Mouse (Mus musculus): ENCODE data around the gene Prkce. TPM values are rescaled to one million over a fixed set of nuclear protein-coding genes. Genes with fewer than 3 reads are reported as not detected.

Gene Prkce
- total RNA-seq, 1 experiment from 2014 or later = 32.1 TPM

DNA sequence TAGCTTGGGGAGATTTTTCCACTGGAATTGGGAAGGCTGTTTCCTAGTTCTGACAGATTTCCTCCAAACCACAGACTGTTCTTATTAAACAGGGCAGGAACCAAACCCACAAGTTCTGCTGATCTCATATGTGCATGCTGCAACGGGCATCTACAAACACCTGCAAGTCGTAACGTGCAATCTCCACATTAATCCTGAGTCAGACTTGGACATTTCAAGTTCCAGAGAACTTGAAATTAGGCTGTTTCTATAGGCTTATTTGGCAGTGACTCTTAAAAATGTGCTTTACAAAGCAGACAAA lies 277.8 kb downstream of the Prkce start:
- no peak for ATAC-seq (ENCODE audit: extremely low read depth, insufficient number of reproducible peaks, low FRiP score, poor library complexity, severe bottlenecking)

GRCm38 (mm10) chr17:86445900-86446299 lies 278.3 kb downstream of the Prkce start:
- ATAC-seq (ENCODE audit: extremely low read depth, insufficient number of reproducible peaks, low FRiP score, poor library complexity, severe bottlenecking) = no peak

GRCm38 (mm10) chr17:86447101-86447598 lies 279.6 kb downstream of the Prkce start:
- peak; percentile 61 for ATAC-seq (ENCODE audit: extremely low read depth, insufficient number of reproducible peaks, low FRiP score, poor library complexity, severe bottlenecking)

- no peak for ATAC-seq (ENCODE audit: extremely low read depth, insufficient number of reproducible peaks, low FRiP score, poor library complexity, severe bottlenecking)
These were observed 285.3 kb downstream of the Prkce start for GRCm38 (mm10) chr17:86452934-86453333.

GRCm38 (mm10) chr17:86453673-86454350 lies 286.2 kb downstream of the Prkce start:
- no peak for ATAC-seq (ENCODE audit: extremely low read depth, insufficient number of reproducible peaks, low FRiP score, poor library complexity, severe bottlenecking)

- no peak for ATAC-seq (ENCODE audit: extremely low read depth, insufficient number of reproducible peaks, low FRiP score, poor library complexity, severe bottlenecking)
These were observed 286.7 kb downstream of the Prkce start for GRCm38 (mm10) chr17:86454351-86454706.

DNA sequence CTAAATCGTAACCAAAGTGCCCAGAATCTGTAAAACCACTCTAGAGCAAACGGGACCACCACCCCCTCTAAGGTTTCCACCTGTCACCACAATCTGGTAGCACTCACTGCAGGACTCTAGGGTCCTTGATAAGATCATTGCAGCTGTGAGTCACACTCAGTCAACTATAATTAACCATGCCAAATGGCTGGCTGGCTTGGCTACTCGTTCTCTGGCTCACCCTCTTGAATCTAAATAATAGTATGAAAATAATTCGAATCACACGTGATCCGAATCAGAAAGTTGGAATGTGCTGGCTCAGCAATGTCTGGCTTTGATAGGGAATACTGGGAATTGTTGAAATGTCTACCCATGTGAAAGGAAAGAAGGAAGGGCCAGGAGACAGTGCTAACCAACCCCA lies 288.9 kb downstream of the Prkce start:
- no peak for ATAC-seq (ENCODE audit: extremely low read depth, insufficient number of reproducible peaks, low FRiP score, poor library complexity, severe bottlenecking)

DNA sequence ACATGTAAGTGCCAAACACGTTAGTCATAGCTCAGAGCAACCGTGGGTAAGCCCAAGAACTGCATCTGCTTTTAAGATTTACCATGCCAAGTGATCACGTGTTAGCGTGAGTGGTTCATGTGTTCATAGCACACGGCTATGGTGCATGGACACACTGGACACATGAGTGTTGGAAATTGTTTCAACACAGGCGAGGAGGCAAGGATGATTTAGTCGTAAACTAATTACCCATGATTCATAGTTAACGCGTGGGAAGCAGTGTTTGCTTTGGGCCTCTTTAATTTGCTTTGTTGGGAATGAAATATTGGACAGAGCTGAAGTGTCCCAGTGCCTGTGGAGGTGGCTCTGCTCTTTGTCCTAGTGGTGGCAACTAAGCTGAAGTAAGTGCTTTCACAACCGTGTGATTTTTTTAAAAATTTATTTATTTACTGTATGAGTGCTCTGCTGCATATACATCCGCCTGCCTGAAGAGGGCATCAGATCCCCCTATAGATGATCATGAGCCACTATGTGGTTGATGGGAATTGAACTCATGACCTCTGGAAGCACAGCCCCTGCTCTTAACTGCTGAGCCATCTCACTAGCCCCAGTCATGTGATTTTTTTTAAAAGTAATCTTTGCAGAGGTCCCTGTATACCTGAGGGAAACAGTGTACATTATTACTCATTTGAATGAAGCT lies 290.9 kb downstream of the Prkce start:
- ATAC-seq (ENCODE audit: extremely low read depth, insufficient number of reproducible peaks, low FRiP score, poor library complexity, severe bottlenecking) = no peak

DNA sequence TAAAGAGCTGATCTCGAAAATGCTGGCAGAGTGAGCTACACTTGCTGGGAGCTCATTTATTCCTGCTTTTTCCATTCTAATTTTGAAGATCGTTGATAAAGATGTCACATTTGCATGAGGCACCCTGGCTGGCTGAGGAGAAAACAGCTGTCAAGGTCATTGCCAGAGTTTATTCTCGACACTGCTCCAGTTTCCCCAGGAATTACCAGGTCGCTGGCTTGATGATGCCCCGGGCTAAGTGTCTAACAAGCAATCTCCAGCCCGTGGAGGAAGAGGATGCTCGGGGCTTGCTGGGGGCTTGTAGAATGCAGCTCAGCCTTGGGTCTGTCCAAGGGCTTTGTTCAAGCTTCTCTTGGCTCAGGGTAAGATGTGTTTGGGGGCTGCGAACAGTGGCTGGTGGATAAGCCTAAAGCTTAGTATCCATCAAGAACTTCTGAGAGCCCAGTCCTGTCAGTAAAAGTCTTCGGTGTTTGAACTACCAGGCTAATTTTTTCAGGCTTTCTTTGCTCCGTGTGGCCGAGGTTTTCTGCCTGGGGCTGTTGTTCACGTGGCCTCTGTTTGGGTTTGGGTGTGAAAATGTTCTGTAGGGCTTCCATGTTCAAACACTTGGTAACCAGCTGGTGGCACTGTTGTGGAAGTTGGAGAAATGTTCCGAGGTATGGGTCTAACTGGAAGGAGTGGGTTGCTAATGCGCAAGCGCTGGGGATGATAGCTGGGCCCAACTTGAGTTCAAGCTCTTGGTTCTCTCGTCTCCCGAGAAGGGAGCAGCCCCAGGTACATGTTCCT lies 293.3 kb downstream of the Prkce start:
- no peak for ATAC-seq (ENCODE audit: extremely low read depth, insufficient number of reproducible peaks, low FRiP score, poor library complexity, severe bottlenecking)

DNA sequence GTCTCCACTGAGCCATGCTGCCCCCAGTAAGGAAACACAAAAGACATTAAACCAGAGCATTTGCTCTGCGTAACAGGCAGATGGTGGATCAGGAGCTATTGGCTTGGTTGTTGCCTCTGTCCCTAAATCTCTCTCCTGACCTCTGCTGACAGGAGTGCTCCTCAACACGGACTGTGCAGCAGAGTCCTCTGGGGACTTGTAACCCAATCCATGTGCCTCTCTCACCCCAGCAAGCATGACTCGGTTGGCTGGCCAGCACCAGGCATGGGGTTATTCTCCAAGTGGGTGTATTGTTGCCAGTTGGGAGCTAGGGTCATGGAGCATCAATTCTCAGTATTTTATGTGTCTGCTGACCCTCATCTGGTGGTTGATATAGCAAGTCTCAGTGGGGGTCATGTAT lies 295.8 kb downstream of the Prkce start:
- no peak for ATAC-seq (ENCODE audit: extremely low read depth, insufficient number of reproducible peaks, low FRiP score, poor library complexity, severe bottlenecking)

- ATAC-seq (ENCODE audit: extremely low read depth, insufficient number of reproducible peaks, low FRiP score, poor library complexity, severe bottlenecking) = no peak
These were observed 296.6 kb downstream of the Prkce start for GRCm38 (mm10) chr17:86464197-86464596.

- ATAC-seq (ENCODE audit: extremely low read depth, insufficient number of reproducible peaks, low FRiP score, poor library complexity, severe bottlenecking) = no peak
These were observed 297.2 kb downstream of the Prkce start for GRCm38 (mm10) chr17:86464689-86465363.

DNA sequence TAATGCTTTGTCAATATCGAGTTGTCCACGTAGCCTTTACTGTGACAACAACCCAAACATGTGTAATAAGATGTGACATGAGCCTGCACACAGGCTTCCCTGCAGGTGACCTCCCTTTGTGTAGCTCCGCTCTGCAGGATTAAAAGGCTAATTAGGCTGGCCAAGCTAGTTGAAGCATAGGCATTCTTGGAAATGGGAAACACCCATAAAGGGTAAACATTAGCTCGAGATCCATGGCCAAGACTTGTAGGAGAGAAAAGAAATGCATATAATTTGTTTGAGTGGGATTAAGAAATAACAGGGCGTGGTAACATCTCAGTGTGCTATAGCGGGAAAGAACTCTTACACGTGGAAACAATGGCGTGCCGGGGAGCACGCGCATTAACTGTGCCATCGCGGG lies 298.3 kb downstream of the Prkce start:
- ATAC-seq (ENCODE audit: extremely low read depth, insufficient number of reproducible peaks, low FRiP score, poor library complexity, severe bottlenecking) = no peak

GRCm38 (mm10) chr17:86466412-86466811 lies 298.8 kb downstream of the Prkce start:
- ATAC-seq (ENCODE audit: extremely low read depth, insufficient number of reproducible peaks, low FRiP score, poor library complexity, severe bottlenecking) = no peak

DNA sequence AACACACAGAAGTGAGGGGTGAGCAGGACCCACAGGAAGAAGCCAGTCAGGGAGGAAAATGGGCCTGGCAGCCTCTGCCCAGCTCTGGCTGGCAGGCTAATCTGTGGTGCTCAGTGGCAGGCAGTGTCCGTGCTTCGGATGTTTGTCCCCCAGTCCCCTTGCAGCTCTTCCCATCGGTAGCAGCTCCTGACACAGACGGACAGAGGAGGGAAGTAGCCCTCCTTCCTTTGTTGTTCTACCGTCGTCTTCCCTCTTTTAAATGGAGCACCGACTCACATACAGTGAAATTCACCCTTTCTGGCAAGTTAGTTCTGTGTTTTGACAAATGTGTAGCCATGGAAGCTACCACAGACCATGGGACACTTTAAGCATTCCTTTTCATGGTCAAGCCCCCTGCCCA lies 299.3 kb downstream of the Prkce start:
- no peak for ATAC-seq (ENCODE audit: extremely low read depth, insufficient number of reproducible peaks, low FRiP score, poor library complexity, severe bottlenecking)

GRCm38 (mm10) chr17:86467291-86467898 lies 299.8 kb downstream of the Prkce start:
- ATAC-seq (ENCODE audit: extremely low read depth, insufficient number of reproducible peaks, low FRiP score, poor library complexity, severe bottlenecking) = peak; percentile 63

DNA sequence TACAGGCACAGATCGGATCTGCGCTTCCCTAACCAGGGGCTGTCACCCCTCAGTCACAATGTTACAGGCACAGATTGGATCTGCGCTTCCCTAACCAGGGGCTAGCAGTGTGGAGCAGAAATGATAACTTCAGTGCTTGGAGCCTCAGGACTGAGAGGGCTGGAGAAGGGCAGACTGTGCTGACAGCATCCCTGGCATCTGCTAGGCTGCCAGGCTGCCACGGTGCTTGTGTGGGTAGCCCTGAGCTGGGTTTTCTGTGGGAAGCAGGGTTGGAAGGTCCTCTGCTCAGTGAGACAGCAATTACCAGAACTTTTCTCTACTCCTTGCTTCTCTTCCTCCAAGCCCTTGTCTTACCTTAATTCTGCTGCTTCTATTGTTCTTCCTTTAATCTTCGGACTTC lies 300.4 kb downstream of the Prkce start:
- ATAC-seq (ENCODE audit: extremely low read depth, insufficient number of reproducible peaks, low FRiP score, poor library complexity, severe bottlenecking) = no peak

DNA sequence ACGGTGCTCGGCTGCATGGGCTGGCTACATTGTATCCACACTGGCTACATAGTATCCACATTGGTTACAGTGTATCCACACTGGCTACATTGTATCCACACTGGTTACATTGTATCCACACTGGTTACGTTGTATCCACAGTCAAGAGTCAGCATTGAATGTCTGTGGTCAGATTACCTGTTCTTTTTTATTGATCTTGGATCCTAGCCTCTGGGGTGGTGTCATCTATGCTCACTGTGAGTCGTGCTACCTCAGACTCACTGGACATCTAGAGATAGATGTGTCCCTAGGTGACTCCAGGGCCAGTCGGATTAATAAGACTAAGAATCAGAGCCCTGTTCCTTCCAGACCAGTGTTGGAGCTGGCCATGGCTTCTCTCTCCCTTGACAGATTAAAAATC lies 302.6 kb downstream of the Prkce start:
- ATAC-seq (ENCODE audit: extremely low read depth, insufficient number of reproducible peaks, low FRiP score, poor library complexity, severe bottlenecking) = no peak

DNA sequence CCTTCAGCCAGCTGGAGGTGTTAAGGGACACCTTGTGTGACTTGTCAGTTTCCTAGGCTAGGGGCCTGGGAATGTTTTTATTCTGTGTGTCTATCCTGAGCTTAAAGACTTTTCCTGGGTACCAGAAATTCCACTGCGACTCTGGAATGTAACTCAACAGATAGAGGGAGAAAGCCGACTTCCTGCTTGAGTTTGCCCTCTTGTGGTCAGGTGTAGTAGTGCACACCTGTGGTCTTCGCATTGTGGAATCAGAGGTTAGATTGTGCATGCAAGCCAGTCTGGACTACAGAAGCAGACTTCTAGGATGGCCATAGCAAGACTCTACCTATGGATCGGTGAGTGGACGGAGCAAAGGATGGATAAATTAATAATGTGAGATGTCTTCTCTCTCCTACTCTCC lies 304.1 kb downstream of the Prkce start:
- no peak for ATAC-seq (ENCODE audit: extremely low read depth, insufficient number of reproducible peaks, low FRiP score, poor library complexity, severe bottlenecking)
